Mouse (Mus musculus): ENCODE measurements around the gene Cd8a. TPM values are rescaled to one million over a fixed set of nuclear protein-coding genes. Genes with fewer than 3 reads are reported as not detected.

Gene Cd8a
- polyA plus RNA-seq, 1 experiment from 2014 or later, result not detected

DNA sequence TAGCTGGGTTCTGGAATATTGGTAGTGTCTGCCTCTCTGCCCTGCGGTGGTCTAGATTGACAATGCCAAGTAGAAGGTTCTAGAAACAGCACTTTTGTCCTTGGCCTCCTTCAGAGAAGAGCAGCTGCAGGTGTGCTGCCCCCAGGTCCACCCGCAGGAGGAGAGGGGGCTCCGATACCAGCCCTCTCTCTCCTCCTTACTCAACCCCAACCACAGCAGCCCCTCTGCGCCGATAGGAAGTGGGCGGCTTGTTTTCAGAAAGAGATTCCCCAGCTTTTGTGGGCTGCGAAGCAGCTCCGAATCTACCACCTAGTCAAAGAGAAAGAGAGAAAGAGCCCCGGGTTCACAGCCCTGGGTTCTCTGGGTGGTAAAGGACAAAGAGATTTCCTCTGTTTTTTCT, 32.0 kb upstream of the Cd8a start:
- peaks cover 12% of the 10 kb centered on the region for H3K27me3 ChIP-seq
- ChIA-PET CTCF (no interaction called here), POLR2A (no interaction called here)
- ATAC-seq (no peak), DNase-seq (ENCODE audit: low read depth, low spot score) (no peak)
- no peak for TF ChIP-seq CTCF (IDR thresholded peaks at IDR 0.05)
- in situ Hi-C loops (cut with MboI; ENCODE audit: low pct_unique_long_range_greater_than_20kb), result no loop called here

DNA sequence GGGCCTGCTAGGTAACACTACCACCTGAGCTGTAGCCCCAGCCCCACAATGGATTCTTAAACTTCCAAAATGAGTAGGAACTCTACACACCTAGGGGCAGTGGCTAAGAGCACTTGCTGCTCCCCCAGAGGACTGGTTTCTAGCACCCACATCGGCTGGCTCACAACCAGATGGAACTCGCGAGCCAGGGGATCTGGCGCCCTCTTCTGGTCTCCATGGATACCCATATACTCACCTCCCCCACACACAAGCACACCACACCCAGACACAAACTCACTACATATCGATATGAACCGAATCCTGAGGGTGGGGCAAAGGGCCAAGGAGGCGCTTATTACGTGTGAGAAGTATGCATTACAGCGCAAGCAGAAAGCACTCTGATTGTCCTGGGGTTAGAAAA, 25.2 kb upstream of the Cd8a start:
- ATAC-seq, result no peak
- H3K27me3 ChIP-seq, result no peaks in the 10 kb centered on the region
- in situ Hi-C loops (cut with MboI; ENCODE audit: low pct_unique_long_range_greater_than_20kb), result no loop called here
- DNase-seq (ENCODE audit: low read depth, low spot score), result no peak
- ChIA-PET CTCF (no interaction called here), POLR2A (no interaction called here)
- TF ChIP-seq CTCF (IDR thresholded peaks at IDR 0.05), result no peak

DNA sequence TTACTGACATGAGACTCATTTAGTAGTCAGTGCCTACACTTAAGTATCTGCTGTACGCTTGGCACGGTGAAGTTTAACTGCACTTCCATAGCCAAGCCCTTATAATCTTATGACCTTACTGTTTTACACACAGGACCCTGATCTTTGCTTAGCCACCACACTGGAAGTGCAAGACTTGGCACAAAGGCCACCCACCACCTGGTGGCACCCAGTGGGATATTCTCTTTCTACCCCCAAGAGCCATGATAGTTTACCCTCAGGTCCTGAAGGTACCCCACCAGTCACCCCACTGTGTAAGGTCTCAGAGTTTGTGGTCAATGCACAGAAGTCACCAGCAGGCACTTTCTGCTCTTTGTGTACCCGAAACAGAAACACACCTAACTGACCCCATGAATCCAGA, 22.0 kb upstream of the Cd8a start:
- ChIA-PET POLR2A (no interaction called here), CTCF (no interaction called here)
- in situ Hi-C loops (cut with MboI; ENCODE audit: low pct_unique_long_range_greater_than_20kb), result no loop called here
- no peak for TF ChIP-seq CTCF (IDR thresholded peaks at IDR 0.05)
- no peak for ATAC-seq
- no peak for DNase-seq (ENCODE audit: low read depth, low spot score)
- H3K27me3 ChIP-seq, result peaks cover 6% of the 10 kb centered on the region

DNA sequence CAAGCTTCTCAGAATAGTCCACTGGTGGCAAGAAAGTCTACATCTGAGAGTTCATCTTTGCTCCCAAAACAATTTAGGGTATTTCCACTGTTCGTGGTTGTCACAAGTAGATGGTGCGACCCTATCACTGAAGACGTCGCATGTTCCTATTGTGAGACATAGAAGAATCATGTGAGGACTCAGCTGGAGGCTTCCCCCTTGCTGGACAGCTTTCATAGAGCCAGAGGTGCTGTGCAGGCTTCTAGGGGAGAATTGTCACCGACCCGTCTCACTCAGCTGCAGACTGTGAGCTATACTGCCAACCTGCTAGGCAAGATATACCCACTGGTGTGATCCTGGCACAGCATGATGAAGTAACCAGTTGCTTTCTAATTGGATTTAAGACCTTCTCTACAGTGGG, 21.0 kb upstream of the Cd8a start:
- in situ Hi-C loops (cut with MboI; ENCODE audit: low pct_unique_long_range_greater_than_20kb), result no loop called here
- DNase-seq (ENCODE audit: low read depth, low spot score) (no peak), ATAC-seq (no peak)
- POLR2A ChIA-PET, result no interaction called here
- H3K27me3 ChIP-seq, result peaks cover 6% of the 10 kb centered on the region
- CTCF ChIA-PET, result interaction anchor here (1.0 kb wide), 1 partner anchor 14 kb away, joined by 3 read pairs; no protein-coding TSS in a partner anchor
- no peak for TF ChIP-seq CTCF (IDR thresholded peaks at IDR 0.05)

DNA sequence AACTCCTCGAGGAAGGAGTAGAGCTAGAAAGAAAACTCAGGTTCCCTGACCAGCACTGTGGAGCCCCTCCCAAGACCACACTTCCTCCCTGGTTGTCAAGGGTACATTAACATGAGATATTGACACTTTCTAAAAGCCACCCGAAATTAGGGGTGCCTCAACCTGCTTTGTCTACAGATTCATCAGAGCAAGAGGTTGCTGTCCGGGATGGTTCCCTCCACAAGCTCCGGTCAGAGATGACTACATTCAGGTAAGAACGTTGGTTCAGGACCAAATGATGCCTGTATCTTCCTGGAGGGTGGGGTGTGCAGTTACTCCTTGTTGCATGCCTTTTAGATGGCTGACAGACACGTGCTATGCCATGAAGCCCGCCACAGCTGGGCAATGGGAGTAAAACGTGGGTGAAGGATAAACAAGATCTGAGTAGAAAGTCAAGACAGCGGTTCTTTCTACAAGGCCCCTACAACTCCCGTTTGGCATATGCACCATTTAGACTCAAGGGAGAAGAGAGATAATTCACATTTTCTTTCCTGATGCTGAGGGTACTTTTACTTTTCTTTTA, 20.3 kb upstream of the Cd8a start:
- TF ChIP-seq CTCF (IDR thresholded peaks at IDR 0.05), result no peak
- peaks cover 6% of the 10 kb centered on the region for H3K27me3 ChIP-seq
- DNase-seq (ENCODE audit: low read depth, low spot score) (no peak), ATAC-seq (no peak)
- CTCF ChIA-PET, result interaction anchor here (1.0 kb wide), 1 partner anchor 14 kb away, joined by 3 read pairs; no protein-coding TSS in a partner anchor
- POLR2A ChIA-PET, result no interaction called here
- in situ Hi-C loops (cut with MboI; ENCODE audit: low pct_unique_long_range_greater_than_20kb), result no loop called here

DNA sequence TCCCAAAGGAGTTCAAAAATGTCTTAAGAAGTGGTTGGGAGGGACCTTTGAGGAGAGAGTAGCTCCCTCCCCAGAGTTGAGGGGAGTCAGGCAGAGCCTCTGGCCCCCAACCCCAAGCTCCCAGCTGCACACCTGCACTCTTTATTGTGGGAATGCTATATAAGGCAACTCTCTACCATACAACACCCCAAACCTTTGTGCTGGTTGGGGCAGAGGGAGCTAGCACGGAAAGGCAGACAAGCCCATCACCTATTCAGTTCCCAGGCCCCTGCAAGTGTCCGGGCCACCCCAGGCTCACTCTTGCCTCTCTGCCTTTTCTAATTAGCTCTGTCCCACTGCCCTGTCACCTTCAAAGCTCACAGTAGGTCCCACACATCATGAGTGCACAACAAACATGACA, 19.5 kb upstream of the Cd8a start:
- ChIA-PET CTCF (no interaction called here), POLR2A (no interaction called here)
- in situ Hi-C loops (cut with MboI; ENCODE audit: low pct_unique_long_range_greater_than_20kb), result no loop called here
- DNase-seq (ENCODE audit: low read depth, low spot score) (no peak), ATAC-seq (no peak)
- H3K27me3 ChIP-seq, result peaks cover 6% of the 10 kb centered on the region
- TF ChIP-seq CTCF (IDR thresholded peaks at IDR 0.05), result no peak

DNA sequence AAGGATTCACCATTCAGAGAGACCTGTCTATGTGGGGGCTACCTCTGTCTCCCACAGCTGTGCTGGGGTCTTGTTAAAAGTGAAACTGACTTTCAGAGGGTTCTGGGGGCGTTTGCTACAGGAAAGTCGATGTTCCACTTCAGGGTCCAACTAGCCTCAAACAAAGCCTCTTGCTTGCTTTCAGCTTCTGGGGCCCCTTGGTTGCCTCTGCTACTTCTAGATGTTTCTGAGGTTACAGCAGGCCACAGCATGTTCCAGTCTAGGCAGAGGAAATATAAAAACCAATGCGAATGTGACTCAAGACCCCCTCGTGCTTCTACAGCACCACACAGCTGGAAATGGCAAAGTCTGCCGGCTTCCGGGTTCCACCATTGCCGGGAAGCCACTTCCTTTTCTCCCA, 15.7 kb upstream of the Cd8a start:
- ChIA-PET POLR2A (no interaction called here), CTCF (no interaction called here)
- no peak for TF ChIP-seq CTCF (IDR thresholded peaks at IDR 0.05)
- peaks cover 6% of the 10 kb centered on the region for H3K27me3 ChIP-seq
- ATAC-seq (no peak), DNase-seq (ENCODE audit: low read depth, low spot score) (no peak)
- in situ Hi-C loops (cut with MboI; ENCODE audit: low pct_unique_long_range_greater_than_20kb), result no loop called here

DNA sequence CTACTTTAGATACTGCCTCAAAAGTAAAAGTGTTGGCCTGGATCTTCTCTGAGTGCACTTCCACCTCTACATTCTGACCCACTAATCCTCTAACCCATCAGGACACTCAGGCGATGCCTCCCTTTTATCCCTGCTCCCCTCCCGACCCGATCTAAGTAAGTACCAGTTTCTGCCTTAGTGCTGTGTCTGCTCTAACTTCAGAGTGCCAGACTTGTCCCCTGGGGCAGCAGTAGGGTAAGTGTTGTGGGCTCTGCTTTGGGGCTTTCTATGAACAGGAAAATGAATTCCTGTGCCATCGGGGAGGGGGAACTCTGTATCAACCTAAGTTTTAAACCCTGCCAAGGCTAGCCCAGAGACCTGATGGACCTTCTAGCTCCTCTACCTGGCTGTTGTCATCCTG, 13.0 kb upstream of the Cd8a start:
- no peak for DNase-seq (ENCODE audit: low read depth, low spot score)
- peaks cover 2% of the 10 kb centered on the region for H3K27me3 ChIP-seq
- ChIA-PET CTCF (no interaction called here), POLR2A (no interaction called here)
- no peak for ATAC-seq
- no peak for TF ChIP-seq CTCF (IDR thresholded peaks at IDR 0.05)
- in situ Hi-C loops (cut with MboI; ENCODE audit: low pct_unique_long_range_greater_than_20kb), result no loop called here

DNA sequence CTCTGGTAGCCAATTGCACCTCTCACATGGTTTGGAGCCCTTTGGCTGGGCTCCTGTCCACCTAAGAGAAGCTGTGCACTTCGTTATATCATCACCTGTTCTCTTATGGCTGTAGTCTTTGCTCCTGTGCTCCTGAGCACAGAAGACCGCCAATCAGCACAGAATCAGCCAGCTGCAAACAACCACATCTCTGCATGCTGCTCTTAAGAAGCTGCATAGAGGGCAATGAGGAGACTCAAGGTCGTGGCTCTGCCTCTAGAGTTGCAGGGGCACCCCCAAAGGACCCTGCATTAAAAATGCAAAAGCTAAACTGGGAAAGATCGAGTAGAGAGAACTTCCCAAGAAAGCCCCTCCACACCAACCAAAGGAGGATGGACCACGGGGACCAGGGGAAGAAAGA, 12.5 kb upstream of the Cd8a start:
- TF ChIP-seq CTCF (IDR thresholded peaks at IDR 0.05), result no peak
- CTCF ChIA-PET, result no interaction called here
- DNase-seq (ENCODE audit: low read depth, low spot score), result no peak
- in situ Hi-C loops (cut with MboI; ENCODE audit: low pct_unique_long_range_greater_than_20kb), result no loop called here
- POLR2A ChIA-PET, result no interaction called here
- H3K27me3 ChIP-seq, result no peaks in the 10 kb centered on the region
- ATAC-seq, result no peak

DNA sequence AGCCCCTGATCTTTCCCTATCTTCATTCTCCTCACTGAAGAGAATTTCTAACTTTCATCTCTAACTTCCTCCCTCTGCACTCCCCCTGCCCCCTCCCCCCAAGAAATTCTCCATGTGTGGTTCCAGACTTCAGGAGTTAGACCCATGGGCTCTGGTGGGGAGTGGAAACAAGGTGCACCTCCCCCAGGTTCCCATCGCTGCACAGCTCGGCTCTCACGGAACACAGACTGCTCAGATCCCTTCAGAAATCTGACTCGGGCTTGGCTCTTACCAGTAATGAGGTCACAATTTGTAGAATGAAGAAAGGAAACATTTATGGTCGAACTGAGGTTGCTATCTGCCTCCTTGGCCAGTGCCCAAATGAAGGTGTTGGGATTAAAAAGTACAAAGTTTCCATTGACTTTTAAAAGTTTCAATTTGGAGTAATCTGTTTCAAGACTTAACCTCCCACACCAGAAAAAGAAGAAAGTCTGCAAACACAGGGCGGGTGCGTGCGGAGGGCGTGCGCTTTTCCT, 12.0 kb upstream of the Cd8a start:
- POLR2A ChIA-PET, result no interaction called here
- ATAC-seq, result no peak
- no peak for DNase-seq (ENCODE audit: low read depth, low spot score)
- in situ Hi-C loops (cut with MboI; ENCODE audit: low pct_unique_long_range_greater_than_20kb), result no loop called here
- CTCF ChIA-PET, result no interaction called here
- no peaks in the 10 kb centered on the region for H3K27me3 ChIP-seq
- TF ChIP-seq CTCF (IDR thresholded peaks at IDR 0.05), result no peak

DNA sequence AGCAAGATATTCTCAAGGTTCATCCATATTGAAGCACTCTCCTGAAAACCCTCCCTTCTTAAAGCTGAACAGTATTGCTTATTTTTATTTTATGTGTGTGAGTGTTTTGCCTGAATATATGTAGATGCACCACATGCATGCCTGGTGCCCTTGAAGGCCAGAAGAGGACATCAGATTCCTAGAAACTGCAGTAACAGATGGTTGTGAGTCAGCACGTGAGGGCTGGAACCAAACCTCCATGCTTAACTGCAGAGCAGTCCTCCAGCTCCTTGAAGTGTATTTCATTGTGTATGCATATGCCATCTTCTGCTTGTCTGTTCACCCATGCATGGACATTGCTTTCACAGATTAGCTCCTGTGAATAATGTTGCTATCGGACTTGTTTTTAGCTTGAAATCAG, 9.2 kb upstream of the Cd8a start:
- POLR2A ChIA-PET, result no interaction called here
- in situ Hi-C loops (cut with MboI; ENCODE audit: low pct_unique_long_range_greater_than_20kb), result no loop called here
- CTCF ChIA-PET, result interaction anchor here (1.2 kb wide), 1 partner anchor 9 kb away, joined by 3 read pairs; the partner anchor contains the start of gene Cd8a
- no peak for TF ChIP-seq CTCF (IDR thresholded peaks at IDR 0.05)
- no peak for ATAC-seq
- no peak for DNase-seq (ENCODE audit: low read depth, low spot score)
- no peaks in the 10 kb centered on the region for H3K27me3 ChIP-seq

DNA sequence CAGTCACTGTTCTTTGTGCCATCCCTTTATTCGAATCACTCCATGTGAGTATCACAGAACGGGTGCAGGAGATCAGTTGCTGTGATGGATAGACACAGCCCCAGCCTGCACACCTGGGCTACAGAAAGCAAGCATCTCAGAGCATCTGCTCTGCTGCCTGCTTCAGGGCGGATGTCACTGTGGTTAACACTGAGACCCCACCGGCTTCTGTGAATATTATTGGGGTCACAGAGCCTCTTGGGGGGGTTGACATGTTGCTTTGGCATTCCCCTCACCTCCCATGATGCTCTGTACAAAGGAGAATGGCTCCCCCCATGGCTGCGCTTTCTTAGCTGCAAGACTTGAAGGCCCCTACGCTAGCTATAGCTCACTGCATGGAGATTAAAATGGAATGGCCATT, 3.8 kb upstream of the Cd8a start:
- DNase-seq (ENCODE audit: low read depth, low spot score), result no peak
- ChIA-PET POLR2A (no interaction called here), CTCF (no interaction called here)
- no peaks in the 10 kb centered on the region for H3K27me3 ChIP-seq
- no peak for TF ChIP-seq CTCF (IDR thresholded peaks at IDR 0.05)
- in situ Hi-C loops (cut with MboI; ENCODE audit: low pct_unique_long_range_greater_than_20kb), result no loop called here
- ATAC-seq, result no peak
